Mouse (Mus musculus): ENCODE measurements around the gene Chd2. TPM values are rescaled to one million over a fixed set of nuclear protein-coding genes. Genes with fewer than 3 reads are reported as not detected.

The Chd2 gene
- polyA plus RNA-seq, 1 experiment = 48.6 TPM

GRCm38 (mm10) chr7:73556688-73557667 is 15.3 kb upstream of the Chd2 start:
- TF ChIP-seq POLR2A (IDR thresholded peaks at IDR 0.05; ENCODE audit: low read depth, low read length) (no peak), CTCF (IDR thresholded peaks at IDR 0.05; ENCODE audit: extremely low read depth, insufficient read depth, insufficient read length, insufficient replicate concordance) (no peak)
- peaks cover 4% of the 10 kb centered on the region for H3K4me1 ChIP-seq (ENCODE audit: control insufficient read depth, insufficient read depth, insufficient read length)
- peak overlapping the region; percentile 95 for H3K4me3 ChIP-seq (ENCODE audit: extremely low read depth, insufficient read depth, insufficient read length)
- H3K27me3 ChIP-seq (ENCODE audit: control insufficient read depth, insufficient read depth, low read length) = no peaks in the 10 kb centered on the region
- peaks cover 3% of the 10 kb centered on the region for H3K36me3 ChIP-seq (ENCODE audit: control insufficient read depth, insufficient read depth, low read length)
- peak overlapping the region; percentile 99 for H3K27ac ChIP-seq (ENCODE audit: insufficient read depth, low read length)
- under 1% methylated on average over 25 of the region's 25 CpGs for WGBS
- DNase-seq (ENCODE audit: low read depth in 1 of 2, low spot score in 2 of 2) = no peak

- H3K36me3 ChIP-seq (ENCODE audit: control insufficient read depth, insufficient read depth, low read length) = peaks cover 5% of the 10 kb centered on the region
- peaks cover 4% of the 10 kb centered on the region for H3K4me1 ChIP-seq (ENCODE audit: control insufficient read depth, insufficient read depth, insufficient read length)
- no peak overlapping the region for H3K27ac ChIP-seq (ENCODE audit: insufficient read depth, low read length)
- no peaks in the 10 kb centered on the region for H3K27me3 ChIP-seq (ENCODE audit: control insufficient read depth, insufficient read depth, low read length)
- WGBS = 3% methylated on average over 4 of the region's 4 CpGs
- no peak for DNase-seq (ENCODE audit: low read depth in 1 of 2, low spot score in 2 of 2)
- TF ChIP-seq CTCF (IDR thresholded peaks at IDR 0.05; ENCODE audit: extremely low read depth, insufficient read depth, insufficient read length, insufficient replicate concordance) (no peak), POLR2A (IDR thresholded peaks at IDR 0.05; ENCODE audit: low read depth, low read length) (no peak)
- peak overlapping the region; percentile 95; the same call in 1 of the 2 replicates for H3K4me3 ChIP-seq (ENCODE audit: extremely low read depth, insufficient read depth, insufficient read length)
Measured at GRCm38 (mm10) chr7:73555918-73556580, 14.4 kb upstream of the Chd2 start.

- H3K4me3 ChIP-seq (ENCODE audit: extremely low read depth, insufficient read depth, insufficient read length) = no peak overlapping the region
- TF ChIP-seq CTCF (IDR thresholded peaks at IDR 0.05; ENCODE audit: extremely low read depth, insufficient read depth, insufficient read length, insufficient replicate concordance) (no peak), POLR2A (IDR thresholded peaks at IDR 0.05; ENCODE audit: low read depth, low read length) (no peak)
- 31% methylated on average over 2 of the region's 2 CpGs for WGBS
- no peaks in the 10 kb centered on the region for H3K27me3 ChIP-seq (ENCODE audit: control insufficient read depth, insufficient read depth, low read length)
- DNase-seq (ENCODE audit: low read depth in 1 of 2, low spot score in 2 of 2) = no peak
- no peak overlapping the region for H3K27ac ChIP-seq (ENCODE audit: insufficient read depth, low read length)
- peaks cover 6% of the 10 kb centered on the region for H3K36me3 ChIP-seq (ENCODE audit: control insufficient read depth, insufficient read depth, low read length)
- H3K4me1 ChIP-seq (ENCODE audit: control insufficient read depth, insufficient read depth, insufficient read length) = peaks cover 4% of the 10 kb centered on the region
Measured at GRCm38 (mm10) chr7:73554849-73555248, 13.2 kb upstream of the Chd2 start.

GRCm38 (mm10) chr7:73553160-73553559 is 11.5 kb upstream of the Chd2 start:
- no peak overlapping the region for H3K4me3 ChIP-seq (ENCODE audit: extremely low read depth, insufficient read depth, insufficient read length)
- peaks cover 4% of the 10 kb centered on the region for H3K4me1 ChIP-seq (ENCODE audit: control insufficient read depth, insufficient read depth, insufficient read length)
- H3K27ac ChIP-seq (ENCODE audit: insufficient read depth, low read length) = no peak overlapping the region
- H3K27me3 ChIP-seq (ENCODE audit: control insufficient read depth, insufficient read depth, low read length) = no peaks in the 10 kb centered on the region
- 41% methylated on average over 2 of the region's 2 CpGs for WGBS
- DNase-seq (ENCODE audit: low read depth in 1 of 2, low spot score in 2 of 2) = no peak
- TF ChIP-seq POLR2A (IDR thresholded peaks at IDR 0.05; ENCODE audit: low read depth, low read length) (no peak), CTCF (IDR thresholded peaks at IDR 0.05; ENCODE audit: extremely low read depth, insufficient read depth, insufficient read length, insufficient replicate concordance) (no peak)
- peaks cover 15% of the 10 kb centered on the region for H3K36me3 ChIP-seq (ENCODE audit: control insufficient read depth, insufficient read depth, low read length)

GRCm38 (mm10) chr7:73552054-73552750 is 10.6 kb upstream of the Chd2 start:
- TF ChIP-seq POLR2A (IDR thresholded peaks at IDR 0.05; ENCODE audit: low read depth, low read length) (no peak), CTCF (IDR thresholded peaks at IDR 0.05; ENCODE audit: extremely low read depth, insufficient read depth, insufficient read length, insufficient replicate concordance) (no peak)
- Histone ChIP-seq H3K27ac (ENCODE audit: insufficient read depth, low read length) (no peak overlapping the region), H3K4me1 (ENCODE audit: control insufficient read depth, insufficient read depth, insufficient read length) (peaks cover 4% of the 10 kb centered on the region), H3K36me3 (ENCODE audit: control insufficient read depth, insufficient read depth, low read length) (peaks cover 18% of the 10 kb centered on the region), H3K4me3 (ENCODE audit: extremely low read depth, insufficient read depth, insufficient read length) (no peak overlapping the region; the same call in 1 of the 2 replicates), H3K27me3 (ENCODE audit: control insufficient read depth, insufficient read depth, low read length) (no peaks in the 10 kb centered on the region)
- WGBS = 25% methylated on average over 7 of the region's 7 CpGs
- no peak for DNase-seq (ENCODE audit: low read depth in 1 of 2, low spot score in 2 of 2)

- Histone ChIP-seq H3K4me1 (ENCODE audit: control insufficient read depth, insufficient read depth, insufficient read length) (peaks cover 11% of the 10 kb centered on the region), H3K4me3 (ENCODE audit: extremely low read depth, insufficient read depth, insufficient read length) (no peak overlapping the region), H3K27me3 (ENCODE audit: control insufficient read depth, insufficient read depth, low read length) (no peaks in the 10 kb centered on the region), H3K27ac (ENCODE audit: insufficient read depth, low read length) (no peak overlapping the region), H3K36me3 (ENCODE audit: control insufficient read depth, insufficient read depth, low read length) (peaks cover 18% of the 10 kb centered on the region)
- no peak for DNase-seq (ENCODE audit: low read depth in 1 of 2, low spot score in 2 of 2)
- no peak for TF ChIP-seq CTCF (IDR thresholded peaks at IDR 0.05; ENCODE audit: extremely low read depth, insufficient read depth, insufficient read length, insufficient replicate concordance)
- no peak for TF ChIP-seq POLR2A (IDR thresholded peaks at IDR 0.05; ENCODE audit: low read depth, low read length)
Measured at GRCm38 (mm10) chr7:73551370-73551769, 9.7 kb upstream of the Chd2 start.
